Mouse (Mus musculus) forebrain, embryonic 13.5 days (tissue): Measurements from ENCODE around the gene Htra2. TPM values are rescaled to one million over a fixed set of nuclear protein-coding genes. Genes with fewer than 3 reads are reported as not detected.

Experiments
- ATAC-seq: fragments of 200-750 bp; cut with Nextera tagmentation; 2 replicates; pipeline ENCODE4 v1.8.0; 2017
- H3K27ac ChIP-seq: fragments of 300-500 bp; sonication (generic); 2 replicates; pipeline ENCODE4 v1.5.1; 2015; ENCODE audit warnings: inconsistent platforms, mild to moderate bottlenecking, moderate library complexity
- H3K27me3 ChIP-seq: fragments of 300-500 bp; sonication (generic); 2 replicates; pipeline ENCODE4 v1.6.1; 2015; ENCODE audit warnings: mild to moderate bottlenecking, inconsistent platforms
- H3K36me3 ChIP-seq: fragments of 300-500 bp; sonication (generic); 2 replicates; pipeline ENCODE4 v1.6.1; 2015; ENCODE audit warnings: mild to moderate bottlenecking, inconsistent platforms; ENCODE audit not compliant: poor library complexity, severe bottlenecking
- H3K4me1 ChIP-seq: fragments of 300-500 bp; sonication (generic); 2 replicates; pipeline ENCODE4 v1.6.1; 2015; ENCODE audit warnings: inconsistent platforms
- H3K4me2 ChIP-seq: fragments of 300-500 bp; sonication (generic); 2 replicates; pipeline ENCODE4 v1.6.1; 2015; ENCODE audit warnings: inconsistent platforms, mild to moderate bottlenecking, moderate library complexity
- H3K4me3 ChIP-seq: fragments of 300-500 bp; sonication (generic); 2 replicates; pipeline ENCODE4 v1.5.1; 2015; ENCODE audit warnings: mild to moderate bottlenecking, inconsistent platforms
- H3K9ac ChIP-seq: fragments of 300-500 bp; sonication (generic); 2 replicates; pipeline ENCODE4 v1.6.1; 2015; ENCODE audit warnings: mild to moderate bottlenecking, inconsistent platforms
- H3K9me3 ChIP-seq: fragments of 300-500 bp; sonication (generic); replicated peaks from 2 replicates; pipeline ENCODE4 v1.6.1; 2016; ENCODE audit warnings: inconsistent platforms
- WGBS: fragments of 180-500 bp; shearing (Covaris S2); methylation state at CpG from one replicate; pipeline ENCODE4 v1.1.7; 2015; 5-methylcytosine and 5-hydroxymethylcytosine counted together
- polyA plus RNA-seq: library from polyadenylated mRNA; unstranded; fragments of >200 nt; fragmentation: Nextera tagmentation; extraction: Ambion mirVana; gene quantifications from 2 replicates; pipeline ENCODE4 v1.2.1, GENCODE M21; 2015

The Htra2 gene
- polyA plus RNA-seq, 1 experiment from 2014 or later: 60.6 TPM

DNA sequence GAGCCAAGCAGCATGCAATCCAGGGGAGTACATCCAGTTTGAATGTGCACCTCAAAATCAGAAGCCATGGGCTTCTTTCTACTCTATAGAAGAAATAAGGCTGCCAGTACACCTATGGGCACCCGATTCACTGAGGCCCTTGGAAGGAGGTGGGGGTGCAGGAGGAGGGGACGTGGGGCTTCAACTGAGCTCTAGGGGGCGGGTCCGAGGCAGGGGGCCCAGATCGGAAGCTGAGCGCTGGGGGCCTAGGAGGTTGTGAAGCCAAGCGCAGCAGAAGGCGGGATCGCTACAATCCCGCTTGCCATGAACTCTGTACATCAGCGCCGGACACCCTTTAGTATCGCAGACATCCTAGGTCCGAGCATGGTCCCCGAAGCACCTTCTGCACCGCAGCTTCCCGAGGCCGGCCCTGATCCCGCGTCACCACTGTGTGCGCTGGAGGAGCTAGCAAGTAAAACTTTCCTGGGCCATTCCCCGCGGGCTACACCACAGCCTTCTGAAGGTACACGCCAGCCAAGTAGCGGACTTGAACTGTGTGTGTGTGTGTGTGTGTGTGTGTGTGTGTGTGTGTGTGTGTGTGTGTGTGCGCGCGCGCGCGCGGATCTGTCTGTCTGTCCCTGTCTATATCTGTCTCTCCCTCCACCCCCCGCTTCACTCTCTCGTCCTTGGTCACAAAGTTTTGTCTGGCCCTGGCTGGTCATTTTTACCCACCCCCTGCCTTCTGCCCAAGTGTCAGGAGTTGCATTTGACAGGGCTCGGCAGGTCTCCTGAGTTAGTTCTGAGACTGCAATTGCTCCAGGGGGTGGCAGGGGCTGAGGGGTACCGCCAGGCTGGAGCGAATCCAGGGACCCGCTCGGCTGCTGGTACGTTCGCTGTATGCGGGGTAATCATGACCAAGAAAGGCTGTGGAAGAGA is 31.3 kb upstream of the Htra2 start, which contains the start of gene Lbx2:
TSS of gene Lbx2 (plus strand) at position 247 of the 915 bp plus-strand sequence.
- H3K27ac ChIP-seq: no peak within 1 kb of the TSS
- peaks cover 6% of the 10 kb centered on the region; the same call in 1 of the 2 replicates for H3K4me1 ChIP-seq
- H3K9ac ChIP-seq: 0 out of 2 replicates have a peak within 1 kb of the TSS, but pooled peaks have one; percentile 16
- WGBS: 2% methylated on average over 42 of the region's 42 CpGs
- H3K27me3 ChIP-seq: peaks cover 88% of the 10 kb centered on the region
- peak within 1 kb of the TSS; percentile 5; the same call in 1 of the 2 replicates for H3K4me2 ChIP-seq
- peaks cover 14% of the 10 kb centered on the region; the same call in 1 of the 2 replicates for H3K36me3 ChIP-seq
- H3K9me3 ChIP-seq: no peaks in the 10 kb centered on the region
- 0 out of 2 replicates have a peak within 1 kb of the TSS, but pooled peaks have one; percentile 4 for H3K4me3 ChIP-seq
- ATAC-seq: no peak

DNA sequence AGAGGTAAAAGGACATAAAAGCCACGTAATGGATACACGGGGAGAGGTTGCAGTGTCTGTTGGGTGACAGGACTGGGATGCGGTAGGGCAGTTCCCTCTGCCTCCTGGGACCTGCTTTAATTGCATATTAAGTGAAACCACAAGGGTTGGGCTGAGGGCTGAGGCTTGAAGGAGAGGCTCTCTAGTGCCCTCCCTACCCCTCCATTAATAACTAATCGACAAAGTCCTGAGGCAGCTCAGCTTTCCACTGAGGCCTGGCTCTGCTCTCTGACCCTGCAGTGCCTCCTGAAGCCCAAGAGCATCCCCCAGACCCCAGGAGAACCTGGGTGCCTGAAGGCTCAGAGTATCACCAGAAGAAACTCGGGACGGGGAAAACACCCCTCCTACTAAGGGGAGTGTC is 29.4 kb upstream of the Htra2 start:
- no peaks in the 10 kb centered on the region for H3K9me3 ChIP-seq
- H3K27me3 ChIP-seq: peaks cover 71% of the 10 kb centered on the region
- H3K27ac ChIP-seq: no peak overlapping the region
- H3K4me3 ChIP-seq: no peak overlapping the region
- WGBS: 5% methylated on average over 6 of the region's 6 CpGs
- H3K4me1 ChIP-seq: peaks cover 12% of the 10 kb centered on the region
- no peak overlapping the region for H3K4me2 ChIP-seq
- H3K9ac ChIP-seq: no peak overlapping the region
- peaks cover 29% of the 10 kb centered on the region for H3K36me3 ChIP-seq
- ATAC-seq: no peak

DNA sequence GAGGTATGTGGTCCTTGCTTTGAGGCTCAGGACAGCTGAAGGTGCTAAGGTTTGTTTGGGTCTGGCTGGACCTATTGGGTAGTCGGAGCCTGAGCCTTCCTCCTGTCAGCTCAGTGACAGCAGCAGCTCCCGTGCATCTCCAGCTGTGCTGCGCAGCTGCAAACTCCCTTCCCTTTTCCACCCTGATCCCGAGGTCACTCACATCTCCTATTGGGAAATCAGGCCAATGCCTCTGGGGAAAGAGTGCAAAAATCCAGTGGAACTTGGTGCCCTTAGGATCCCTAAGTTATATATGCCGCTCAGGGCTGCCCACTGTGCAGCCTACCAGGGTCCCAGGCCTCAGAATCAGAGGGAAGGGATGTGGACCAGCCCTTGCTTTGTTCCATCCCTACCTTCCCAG is 28.4 kb upstream of the Htra2 start:
- H3K36me3 ChIP-seq: peaks cover 29% of the 10 kb centered on the region
- H3K9ac ChIP-seq: no peak overlapping the region
- H3K4me2 ChIP-seq: no peak overlapping the region
- H3K9me3 ChIP-seq: no peaks in the 10 kb centered on the region
- no peak overlapping the region for H3K4me3 ChIP-seq
- ATAC-seq: no peak
- no peak overlapping the region for H3K27ac ChIP-seq
- WGBS: 5% methylated on average over 5 of the region's 5 CpGs
- peaks cover 63% of the 10 kb centered on the region for H3K27me3 ChIP-seq
- H3K4me1 ChIP-seq: peaks cover 19% of the 10 kb centered on the region

DNA sequence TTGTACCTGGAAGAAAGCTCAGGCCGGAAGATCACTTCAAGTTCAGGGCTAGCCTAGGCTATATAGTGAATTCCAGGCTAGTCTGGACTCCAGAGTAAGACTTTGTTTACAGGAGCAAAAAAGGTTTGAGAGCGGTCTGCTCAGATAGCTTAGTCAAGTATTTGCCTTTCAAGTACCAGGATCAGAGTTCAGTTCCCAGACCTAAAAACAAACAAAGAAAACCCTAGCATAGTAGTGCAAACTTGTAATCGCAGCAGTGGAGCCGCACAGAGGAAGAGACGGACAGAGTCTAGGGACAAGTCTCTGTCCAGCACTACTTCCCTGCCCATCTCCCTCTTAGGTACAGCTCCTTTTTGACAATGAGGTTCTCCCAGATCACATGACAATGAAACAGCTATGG is 25.1 kb upstream of the Htra2 start:
- Histone ChIP-seq H3K9ac (no peak overlapping the region), H3K4me1 (peaks cover 21% of the 10 kb centered on the region), H3K27me3 (peaks cover 51% of the 10 kb centered on the region), H3K4me3 (no peak overlapping the region), H3K9me3 (no peaks in the 10 kb centered on the region), H3K27ac (no peak overlapping the region), H3K4me2 (0 out of 2 replicates have a peak overlapping the region, but pooled peaks have one; percentile 97), H3K36me3 (peaks cover 29% of the 10 kb centered on the region)
- 94% methylated on average over 5 of the region's 5 CpGs for WGBS
- ATAC-seq: no peak

DNA sequence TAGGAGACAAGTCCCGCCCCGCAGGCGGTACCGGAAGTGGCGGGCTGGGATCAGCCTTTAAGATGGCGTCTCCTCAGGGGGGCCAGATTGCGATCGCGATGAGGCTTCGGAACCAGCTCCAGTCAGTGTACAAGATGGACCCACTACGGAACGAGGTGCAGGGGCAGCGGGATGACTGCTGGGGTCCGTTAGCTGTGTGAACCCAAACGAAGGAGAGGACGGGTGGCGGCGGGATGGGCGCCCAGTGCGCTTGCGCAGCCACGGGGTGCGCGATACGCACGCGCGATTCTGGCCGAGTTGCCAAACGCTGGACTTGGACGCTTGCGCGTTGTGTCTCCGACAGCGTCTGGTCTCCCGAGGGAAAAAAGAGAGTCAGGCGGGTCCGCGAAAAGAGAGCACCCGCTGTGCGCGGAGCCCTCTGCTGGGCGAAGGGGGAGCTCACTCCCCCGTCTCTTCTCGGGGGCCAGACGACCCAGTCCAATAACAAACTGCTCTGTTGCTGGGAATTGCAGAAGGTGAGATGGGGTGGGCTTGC is 23.3 kb upstream of the Htra2 start:
- Histone ChIP-seq H3K27ac (peak overlapping the region; percentile 87), H3K4me2 (peak overlapping the region; percentile 97), H3K9ac (peak overlapping the region; percentile 84), H3K4me3 (peak overlapping the region; percentile 79), H3K9me3 (no peaks in the 10 kb centered on the region), H3K4me1 (peaks cover 21% of the 10 kb centered on the region), H3K36me3 (peaks cover 29% of the 10 kb centered on the region), H3K27me3 (peaks cover 51% of the 10 kb centered on the region)
- peak; percentile 94 for ATAC-seq
- under 1% methylated on average over 46 of the region's 46 CpGs for WGBS

DNA sequence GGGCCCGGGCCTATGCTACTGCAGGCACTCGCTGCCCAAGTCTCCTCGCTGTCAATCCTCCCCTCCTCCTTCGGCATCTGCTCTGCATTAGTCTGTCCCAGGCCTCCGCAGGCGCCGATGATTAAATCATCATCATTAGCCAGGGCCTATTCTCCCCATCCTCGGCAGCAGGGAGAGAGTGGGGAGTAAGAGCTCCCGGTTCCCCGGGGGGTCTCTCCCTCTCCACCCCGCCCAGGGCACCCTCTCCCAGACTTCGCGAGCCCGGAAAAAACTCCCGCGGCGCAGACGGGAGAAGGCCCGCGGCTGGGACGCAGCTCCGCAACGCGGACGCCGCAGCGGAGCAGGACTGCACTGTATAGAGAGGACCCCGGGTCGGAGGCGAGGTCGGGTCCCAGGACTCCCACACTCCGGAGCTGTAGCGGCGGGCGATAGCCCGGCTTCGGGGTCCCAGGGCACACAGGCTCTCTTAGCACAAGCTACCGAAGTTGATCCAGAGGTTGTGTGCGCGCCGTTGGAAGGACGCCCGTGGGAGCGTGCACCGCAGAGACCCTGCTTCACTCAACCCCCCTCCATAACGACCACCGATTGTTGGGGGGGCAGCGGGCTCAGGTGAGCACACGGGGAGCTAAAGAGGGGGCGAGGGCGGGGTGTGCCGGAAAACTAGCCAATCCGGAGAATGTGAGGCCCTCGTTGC is 22.7 kb upstream of the Htra2 start, which contains the start of gene Pcgf1:
TSS of gene Pcgf1 (plus strand) at position 240 of the 694 bp plus-strand sequence.
- no peaks in the 10 kb centered on the region for H3K9me3 ChIP-seq
- peaks cover 51% of the 10 kb centered on the region for H3K27me3 ChIP-seq
- peak; percentile 82 for ATAC-seq
- H3K27ac ChIP-seq: peak within 1 kb of the TSS; percentile 87
- H3K36me3 ChIP-seq: peaks cover 29% of the 10 kb centered on the region
- peak within 1 kb of the TSS; percentile 84 for H3K9ac ChIP-seq
- peak within 1 kb of the TSS; percentile 97 for H3K4me2 ChIP-seq
- peaks cover 21% of the 10 kb centered on the region for H3K4me1 ChIP-seq
- WGBS: under 1% methylated on average over 54 of the region's 54 CpGs
- peak within 1 kb of the TSS; percentile 79 for H3K4me3 ChIP-seq

DNA sequence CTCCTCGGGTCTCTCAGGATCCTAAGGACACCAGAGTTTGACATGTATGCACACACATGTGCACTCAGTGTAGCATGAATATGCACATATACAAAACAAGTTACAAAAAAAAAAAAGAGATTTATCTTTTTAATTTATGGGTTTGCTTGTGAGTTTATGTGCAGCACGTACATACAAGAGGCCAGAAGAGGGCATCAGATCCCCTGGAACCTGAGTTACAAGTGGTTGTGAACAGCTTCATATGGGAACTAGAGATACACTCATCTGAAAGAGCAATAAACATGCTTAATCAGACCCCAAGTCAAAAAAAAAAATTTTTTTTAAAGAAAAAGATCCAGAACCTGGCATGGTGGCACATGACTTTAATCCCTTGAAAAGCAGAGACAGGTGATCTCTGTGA is 19.9 kb upstream of the Htra2 start:
- Histone ChIP-seq H3K4me3 (no peak overlapping the region), H3K4me1 (peaks cover 37% of the 10 kb centered on the region), H3K27ac (no peak overlapping the region), H3K9me3 (no peaks in the 10 kb centered on the region), H3K9ac (no peak overlapping the region), H3K27me3 (peaks cover 74% of the 10 kb centered on the region), H3K36me3 (peaks cover 1% of the 10 kb centered on the region; the same call in 1 of the 2 replicates), H3K4me2 (no peak overlapping the region)
- 19% methylated on average over 2 of the region's 2 CpGs for WGBS
- no peak for ATAC-seq

DNA sequence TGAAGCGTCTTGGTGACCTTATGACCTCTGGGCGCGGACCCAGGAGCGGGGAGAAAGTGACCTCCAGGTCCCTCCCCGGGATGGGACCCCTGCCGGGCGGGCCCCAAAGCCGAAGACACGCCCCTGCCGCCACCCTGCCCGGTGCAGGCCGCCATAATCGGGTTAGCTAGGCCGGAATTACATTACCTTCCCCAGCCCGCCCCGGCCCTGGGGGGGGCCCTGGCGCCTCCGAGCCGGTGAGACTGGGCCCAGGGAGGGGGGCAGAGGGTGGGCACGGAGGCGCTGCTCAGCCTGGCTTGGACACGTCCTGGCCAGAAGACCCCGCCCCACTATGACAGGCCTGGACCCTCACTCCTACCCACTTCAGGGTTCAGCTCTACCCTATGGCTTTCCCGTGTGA is 16.1 kb upstream of the Htra2 start:
- 0 out of 2 replicates have a peak overlapping the region, but pooled peaks have one; percentile 13 for H3K4me2 ChIP-seq
- H3K27me3 ChIP-seq: peaks cover 100% of the 10 kb centered on the region
- no peaks in the 10 kb centered on the region for H3K9me3 ChIP-seq
- H3K4me1 ChIP-seq: peaks cover 28% of the 10 kb centered on the region
- WGBS: 1% methylated on average over 18 of the region's 24 CpGs
- H3K9ac ChIP-seq: no peak overlapping the region
- H3K4me3 ChIP-seq: 0 out of 2 replicates have a peak overlapping the region, but pooled peaks have one; percentile 9
- ATAC-seq: peak; percentile 52; the same call in 1 of the 2 replicates
- H3K27ac ChIP-seq: no peak overlapping the region
- H3K36me3 ChIP-seq: no peaks in the 10 kb centered on the region

DNA sequence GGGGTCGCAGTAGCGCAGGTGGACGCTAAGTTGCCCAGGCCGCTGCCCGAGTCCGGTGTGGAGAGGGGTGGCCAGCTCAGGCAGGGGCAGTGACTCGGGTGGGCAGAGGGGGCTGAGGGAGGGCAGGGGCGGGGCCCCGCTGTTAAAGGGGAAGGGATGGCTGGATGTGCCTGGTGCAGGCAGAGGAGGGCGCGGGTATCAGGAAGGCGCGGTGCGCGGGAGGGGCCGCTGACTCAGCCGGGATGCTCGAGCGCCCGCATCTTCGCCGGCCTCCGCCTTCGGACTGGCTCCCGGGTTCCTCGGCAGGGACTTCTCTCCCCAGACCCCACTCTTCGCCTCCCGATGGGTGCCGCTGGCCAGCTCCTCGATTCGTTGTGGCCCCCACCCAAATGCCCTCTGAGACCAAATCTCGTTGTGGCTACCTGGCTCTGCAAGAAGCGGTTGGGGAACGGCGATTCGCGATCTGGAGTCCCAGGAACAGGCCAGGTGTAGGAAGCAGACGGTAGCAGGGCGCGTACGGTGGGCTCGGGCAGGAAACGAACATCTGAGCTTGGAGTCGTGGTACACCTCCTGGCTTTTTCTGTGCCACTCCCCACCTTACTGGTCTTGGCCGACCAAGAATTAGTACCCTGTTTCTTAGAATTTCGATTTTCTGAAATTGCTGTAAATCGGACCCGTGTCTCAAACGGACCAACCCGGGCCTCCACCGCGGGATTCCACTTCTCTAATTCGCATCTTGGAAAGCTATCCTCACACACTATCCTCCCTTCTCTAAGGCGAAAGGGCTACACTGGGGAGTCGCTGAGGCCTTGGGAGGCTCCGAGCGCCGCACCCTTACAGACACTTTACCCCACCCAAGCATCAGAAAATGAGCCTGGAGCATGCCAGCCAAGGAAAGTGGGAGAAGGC is 15.5 kb upstream of the Htra2 start:
- H3K36me3 ChIP-seq: no peaks in the 10 kb centered on the region
- peak overlapping the region; percentile 21 for H3K4me3 ChIP-seq
- no peak overlapping the region for H3K9ac ChIP-seq
- no peaks in the 10 kb centered on the region for H3K9me3 ChIP-seq
- under 1% methylated on average over 55 of the region's 58 CpGs for WGBS
- 0 out of 2 replicates have a peak, but pooled peaks have one; percentile 13 for ATAC-seq
- peaks cover 28% of the 10 kb centered on the region for H3K4me1 ChIP-seq
- peak overlapping the region; percentile 33 for H3K4me2 ChIP-seq
- peaks cover 100% of the 10 kb centered on the region for H3K27me3 ChIP-seq
- H3K27ac ChIP-seq: no peak overlapping the region

DNA sequence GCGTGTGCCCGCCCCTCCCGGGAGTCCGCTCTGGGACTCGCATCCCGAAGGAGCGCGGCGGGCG is 15.0 kb upstream of the Htra2 start, which contains the start of gene Tlx2:
TSS of gene Tlx2 (minus strand) at position 47 of the 64 bp plus-strand sequence.
- Histone ChIP-seq H3K4me2 (peak within 1 kb of the TSS; percentile 33), H3K9ac (no peak within 1 kb of the TSS), H3K4me1 (peaks cover 28% of the 10 kb centered on the region), H3K9me3 (no peaks in the 10 kb centered on the region), H3K4me3 (peak within 1 kb of the TSS; percentile 23), H3K36me3 (no peaks in the 10 kb centered on the region), H3K27me3 (peaks cover 100% of the 10 kb centered on the region), H3K27ac (no peak within 1 kb of the TSS)
- ATAC-seq: no peak
- WGBS: 0% methylated on average over 9 of the region's 10 CpGs

DNA sequence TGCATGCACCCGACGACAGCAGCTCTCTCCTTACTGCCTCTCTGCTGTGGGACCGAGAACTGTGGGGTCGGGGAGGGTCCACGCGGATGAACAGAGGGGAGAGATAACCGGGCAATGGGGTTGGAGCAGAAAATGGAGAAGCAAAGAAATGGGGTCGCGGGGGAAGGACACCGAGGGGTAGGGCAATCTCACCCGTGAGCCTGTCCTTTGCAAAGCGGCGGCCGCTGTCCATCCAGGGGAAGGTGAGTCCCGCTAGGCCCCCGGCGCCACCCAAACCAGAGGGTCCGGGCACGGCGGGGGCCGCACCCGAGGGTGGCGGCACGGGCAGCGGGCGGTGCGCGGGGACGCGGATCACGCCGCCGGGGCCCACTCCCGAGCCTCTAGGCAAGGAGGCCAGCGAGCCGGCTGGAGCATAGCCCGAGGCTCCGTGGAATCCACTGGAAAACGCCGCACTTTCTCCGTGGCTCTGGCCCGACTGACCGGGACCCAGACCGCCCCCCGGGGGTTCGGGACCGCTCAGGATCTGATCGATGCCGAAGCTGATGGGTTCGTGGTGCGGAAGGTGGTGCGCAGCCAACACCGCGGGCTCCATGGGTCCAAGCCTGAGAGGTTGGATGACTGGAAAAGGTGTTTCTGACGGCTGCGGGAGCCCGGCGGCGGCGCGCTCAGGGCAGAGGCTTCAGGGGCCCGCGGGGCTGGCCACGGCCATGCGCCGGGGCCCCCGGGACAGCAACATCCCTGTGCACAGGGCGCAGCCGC is 14.6 kb upstream of the Htra2 start:
- Histone ChIP-seq H3K4me1 (peaks cover 28% of the 10 kb centered on the region), H3K36me3 (no peaks in the 10 kb centered on the region), H3K27ac (no peak overlapping the region), H3K4me3 (peak overlapping the region; percentile 21), H3K27me3 (peaks cover 100% of the 10 kb centered on the region), H3K9me3 (no peaks in the 10 kb centered on the region), H3K9ac (no peak overlapping the region), H3K4me2 (peak overlapping the region; percentile 33)
- 0 out of 2 replicates have a peak, but pooled peaks have one; percentile 20 for ATAC-seq
- 1% methylated on average over 65 of the region's 69 CpGs for WGBS
